Mouse (Mus musculus): Measurements from ENCODE around the gene Dnase2a. TPM values are rescaled to one million over a fixed set of nuclear protein-coding genes. Genes with fewer than 3 reads are reported as not detected.

Dnase2a gene
- 10 to 100 TPM in 1 of 4 experiments, 1 to 10 TPM in 3; 5.0 to 12.2 (median 7.1) TPM for total RNA-seq (2022)

- peak; percentile 53 to 85 for DNase-seq (ENCODE audit: low spot score in 2 of 2)
These were observed at the start of gene Dnase2a for GRCm38 (mm10) chr8:84908421-84909161. Gene Dnase2a (plus strand): TSS chr8:84908560.

- peak in 1 of 2 experiments; percentile 21 for DNase-seq (ENCODE audit: low spot score in 2 of 2)
These were observed 36.7 kb upstream of the Dnase2a start, which contains the start of gene Syce2 for GRCm38 (mm10) chr8:84871376-84872308. Gene Syce2 (plus strand): TSS chr8:84872111.

GRCm38 (mm10) chr8:84872309-84872965, 35.9 kb upstream of the Dnase2a start:
- no peak for DNase-seq (ENCODE audit: low spot score in 2 of 2)

GRCm38 (mm10) chr8:84873016-84873415, 35.3 kb upstream of the Dnase2a start:
- DNase-seq (ENCODE audit: low spot score in 2 of 2), result no peak

GRCm38 (mm10) chr8:84874339-84874738, 34.0 kb upstream of the Dnase2a start:
- DNase-seq (ENCODE audit: low spot score in 2 of 2), result no peak

GRCm38 (mm10) chr8:84877297-84878035, 30.9 kb upstream of the Dnase2a start:
- no peak for DNase-seq (ENCODE audit: low spot score in 2 of 2)

GRCm38 (mm10) chr8:84878915-84879314, 29.4 kb upstream of the Dnase2a start:
- DNase-seq (ENCODE audit: low spot score in 2 of 2), result no peak

- DNase-seq (ENCODE audit: low spot score in 2 of 2), result no peak
These were observed 23.6 kb upstream of the Dnase2a start for GRCm38 (mm10) chr8:84884728-84885127.

GRCm38 (mm10) chr8:84888280-84888679, 20.1 kb upstream of the Dnase2a start:
- DNase-seq (ENCODE audit: low spot score in 2 of 2), result no peak

- DNase-seq (ENCODE audit: low spot score in 2 of 2), result no peak
These were observed 19.2 kb upstream of the Dnase2a start for GRCm38 (mm10) chr8:84889141-84889540.

- no peak for DNase-seq (ENCODE audit: low spot score in 2 of 2)
These were observed 15.2 kb upstream of the Dnase2a start for GRCm38 (mm10) chr8:84892993-84893708.

- peak; percentile 81 to 94 for DNase-seq (ENCODE audit: low spot score in 2 of 2)
These were observed 14.6 kb upstream of the Dnase2a start, which contains the start of gene Gcdh for GRCm38 (mm10) chr8:84893709-84894134. Gene Gcdh (minus strand): TSS chr8:84893921.

GRCm38 (mm10) chr8:84895963-84896362, 12.4 kb upstream of the Dnase2a start:
- no peak for DNase-seq (ENCODE audit: low spot score in 2 of 2)

GRCm38 (mm10) chr8:84901071-84901470, 7.3 kb upstream of the Dnase2a start:
- no peak for DNase-seq (ENCODE audit: low spot score in 2 of 2)

- DNase-seq (ENCODE audit: low spot score in 2 of 2), result no peak
These were observed 6.6 kb upstream of the Dnase2a start, which contains the start of gene Klf1 for GRCm38 (mm10) chr8:84901752-84902151. Gene Klf1 (plus strand): TSS chr8:84901928.

GRCm38 (mm10) chr8:84902367-84902919, 5.9 kb upstream of the Dnase2a start:
- no peak for DNase-seq (ENCODE audit: low spot score in 2 of 2)

- DNase-seq (ENCODE audit: low spot score in 2 of 2), result peak; percentile 84 to 89
These were observed 5.3 kb upstream of the Dnase2a start for GRCm38 (mm10) chr8:84902920-84903661.

GRCm38 (mm10) chr8:84904351-84904750, 4.0 kb upstream of the Dnase2a start:
- DNase-seq (ENCODE audit: low spot score in 2 of 2), result no peak

- no peak for DNase-seq (ENCODE audit: low spot score in 2 of 2)
These were observed 1.3 kb upstream of the Dnase2a start for GRCm38 (mm10) chr8:84907037-84907436.
